Mouse (Mus musculus) gastrocnemius, adult 2 months (tissue): ENCODE measurements around the gene Gfpt1. TPM values are rescaled to one million over a fixed set of nuclear protein-coding genes. Genes with fewer than 3 reads are reported as not detected.

Source experiments
- DNase-seq: peaks from one replicate; pipeline ENCODE4 v3.0.0; 2022
- H3K27ac ChIP-seq: fragments of 200-600 bp; 2 replicates; pipeline ENCODE4 v1.8.1; 2022; ENCODE audit warnings: mild to moderate bottlenecking
- H3K4me3 ChIP-seq: fragments of 200-600 bp; 2 replicates; pipeline ENCODE4 v1.8.1; 2022; ENCODE audit warnings: mild to moderate bottlenecking, moderate library complexity
- CTCF ChIP-seq: fragments of 200-600 bp; IDR thresholded peaks from 2 replicates; pipeline ENCODE4 v1.8.1; 2022; ENCODE audit warnings: antibody characterized with exemption, mild to moderate bottlenecking, moderate library complexity
- intact Hi-C: fragments of 180-260 bp; cut with DNase I; formaldehyde crosslinking; loops from one replicate; pipeline ENCODE4 v1.15.1; 2025
- long read RNA-seq, 2 experiments: library from polyadenylated mRNA; stranded (forward); transcript quantifications; one replicate each; pipeline ENCODE4 v2.0.0; 2021
- total RNA-seq, 2 experiments: library from RNA; stranded (reverse); gene quantifications; 2 replicates each; pipeline ENCODE4 v1.2.3; 2021

The Gfpt1 gene
- total RNA-seq = 10 to 100 TPM; 31.0 to 35.8 TPM
- long read RNA-seq, experiment 1, full-length matches to known transcripts = 20 of 22 reads
- long read RNA-seq, experiment 1, partial matches to known transcripts = 0 of 22 reads
- long read RNA-seq, experiment 1, other reads (novel, unspliced or antisense) = 2 of 22 reads
- long read RNA-seq, experiment 2, full-length matches to known transcripts = 23 of 26 reads
- long read RNA-seq, experiment 2, partial matches to known transcripts = 1 of 26 reads
- long read RNA-seq, experiment 2, other reads (novel, unspliced or antisense) = 2 of 26 reads

DNA sequence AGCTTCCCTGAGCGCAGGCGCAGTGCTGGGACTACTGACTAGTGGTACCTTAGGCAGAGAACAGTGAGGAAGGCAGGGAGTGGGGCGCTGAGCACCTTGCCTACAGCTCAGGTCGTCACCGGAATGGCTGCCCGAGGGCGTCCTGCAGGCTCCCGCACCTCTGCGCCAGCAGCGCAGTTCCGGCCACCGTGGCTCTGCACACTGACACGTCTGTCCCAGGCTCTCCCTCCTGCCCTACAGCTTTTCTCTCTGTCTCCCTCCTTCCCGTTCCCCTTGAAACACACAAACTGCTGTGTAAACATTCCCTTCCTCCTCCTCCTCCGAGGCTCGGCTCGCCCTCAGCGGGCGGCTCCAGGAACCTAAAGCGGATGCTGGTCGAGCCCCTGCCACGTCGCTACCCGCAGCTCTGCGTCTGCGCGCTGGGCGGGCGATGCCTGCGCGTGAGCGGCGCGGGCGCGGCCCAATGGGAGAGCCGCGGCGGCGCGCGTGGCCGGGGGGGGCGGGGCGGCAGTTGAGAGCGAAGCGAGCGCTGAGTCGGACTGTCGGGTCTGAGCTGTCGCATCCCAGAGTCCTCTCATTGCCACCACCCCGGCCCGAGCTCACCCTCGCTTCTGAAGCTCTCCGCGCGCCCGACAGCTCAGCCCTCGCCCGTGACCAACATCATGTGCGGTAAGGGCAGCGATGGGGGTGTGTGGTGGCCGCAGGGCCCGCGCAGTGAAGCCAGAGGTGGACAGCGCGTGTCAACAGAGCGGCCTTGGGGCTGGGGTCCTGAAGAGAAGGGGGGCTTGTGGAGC is at the start of gene Gfpt1:
Gene Gfpt1 (plus strand): TSS at position 510 of the 794 bp plus-strand sequence.
- no peak for TF ChIP-seq CTCF
- Histone ChIP-seq H3K4me3 (peak within 1 kb of the TSS; percentile 99), H3K27ac (peak within 1 kb of the TSS; percentile 93)
- DNase-seq = peak; percentile 98
- intact Hi-C loops = no loop called here

GRCm38 (mm10) chr6:86994254-86994653 is 48.4 kb upstream of the Gfpt1 start:
- Histone ChIP-seq H3K27ac (no peak overlapping the region), H3K4me3 (no peak overlapping the region)
- no peak for DNase-seq
- no peak for TF ChIP-seq CTCF
- intact Hi-C loops = no loop called here

DNA sequence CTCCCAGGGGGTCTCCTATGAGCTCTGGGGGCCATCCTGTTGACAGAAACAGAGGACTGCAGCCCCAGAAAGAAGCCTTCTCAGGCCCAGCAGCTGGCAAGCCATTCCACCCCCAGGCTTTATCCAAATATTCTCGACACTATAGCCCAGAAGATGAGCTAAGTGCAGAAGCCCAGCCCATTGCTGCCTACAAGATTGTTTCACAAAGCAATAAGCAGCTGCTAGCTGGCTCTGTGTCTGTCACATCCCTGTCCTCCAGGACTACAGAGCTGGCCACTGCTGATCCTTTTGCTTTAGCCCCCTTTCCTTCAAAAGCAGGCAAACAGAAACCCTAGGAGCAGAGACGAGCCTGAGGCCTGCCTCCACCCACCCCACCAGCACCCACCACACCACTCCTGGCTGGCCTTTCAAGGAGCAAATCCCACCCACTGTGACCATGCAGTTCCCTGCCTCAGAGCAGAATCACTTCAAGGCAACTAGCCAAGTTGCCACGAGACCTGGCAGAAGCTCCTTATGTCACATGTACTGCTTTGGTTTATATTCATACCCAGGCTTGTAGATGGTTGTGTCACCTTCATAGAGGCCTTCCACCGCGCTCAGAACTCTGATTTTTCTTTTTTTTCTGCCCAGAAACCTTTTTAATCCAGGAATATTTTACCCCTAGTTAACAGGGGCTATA is 45.9 kb upstream of the Gfpt1 start:
- no peak for TF ChIP-seq CTCF
- Histone ChIP-seq H3K27ac (no peak overlapping the region; the same call in 1 of the 2 replicates), H3K4me3 (no peak overlapping the region)
- intact Hi-C loops = no loop called here
- DNase-seq = no peak

DNA sequence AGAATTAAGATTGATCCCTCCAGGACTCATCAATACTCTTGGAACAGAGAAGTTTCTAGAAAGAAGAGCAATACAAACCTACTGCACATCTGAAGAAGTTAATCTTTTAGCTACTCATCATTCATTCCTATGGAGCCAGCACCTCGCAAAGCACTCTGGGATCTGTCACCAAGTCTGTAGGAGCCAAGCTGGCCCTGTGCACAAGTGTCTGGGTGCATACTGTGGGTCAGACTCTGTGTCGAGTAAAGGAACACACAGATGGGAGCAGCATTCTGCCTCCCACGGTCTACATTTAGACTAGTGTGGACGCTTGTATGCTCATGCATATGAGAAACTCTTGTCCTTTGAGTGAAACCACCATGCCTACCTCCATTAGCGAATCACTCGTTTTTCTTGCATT is 45.3 kb upstream of the Gfpt1 start:
- intact Hi-C loops = no loop called here
- TF ChIP-seq CTCF = no peak
- Histone ChIP-seq H3K27ac (no peak overlapping the region), H3K4me3 (no peak overlapping the region)
- DNase-seq = no peak

- Histone ChIP-seq H3K4me3 (no peak overlapping the region; the same call in 1 of the 2 replicates), H3K27ac (peak overlapping the region; percentile 84)
- intact Hi-C loops = loop anchor here (5.0 kb wide), 1 partner anchor 190 kb away; no protein-coding TSS in a partner anchor
- TF ChIP-seq CTCF = no peak
- no peak for DNase-seq
These were observed 40.7 kb upstream of the Gfpt1 start for GRCm38 (mm10) chr6:87001995-87002394.

DNA sequence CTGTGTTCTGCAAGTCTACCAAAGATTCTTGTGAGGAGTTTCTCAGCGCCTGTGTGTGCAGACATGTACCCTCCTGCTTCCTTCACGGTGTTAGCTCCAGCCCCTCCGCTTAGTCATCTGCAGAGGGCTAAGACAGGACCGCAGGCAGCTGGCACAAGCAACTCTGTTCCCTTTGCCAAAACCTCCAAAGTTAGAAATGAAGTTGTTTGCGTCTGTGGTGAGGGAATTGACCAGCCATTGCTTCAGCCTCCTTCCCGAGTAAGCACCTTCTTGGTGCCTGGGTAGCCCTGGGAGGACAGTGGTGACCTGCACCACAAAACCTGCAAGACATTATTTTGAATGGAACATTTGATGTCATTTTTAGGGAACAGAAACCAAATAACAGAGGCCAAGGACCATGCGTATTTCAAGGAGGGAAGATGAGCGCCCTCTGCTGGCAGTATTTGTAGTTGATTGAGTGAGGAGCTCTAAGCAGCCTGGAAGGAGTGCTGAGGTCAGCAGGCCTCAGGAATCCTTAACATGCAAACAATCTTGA is 40.1 kb upstream of the Gfpt1 start:
- Histone ChIP-seq H3K27ac (peak overlapping the region; percentile 84), H3K4me3 (peak overlapping the region; percentile 67)
- TF ChIP-seq CTCF = peak; percentile 87
- intact Hi-C loops = loop anchor here (5.0 kb wide), 1 partner anchor 190 kb away; no protein-coding TSS in a partner anchor
- DNase-seq = peak; percentile 89

DNA sequence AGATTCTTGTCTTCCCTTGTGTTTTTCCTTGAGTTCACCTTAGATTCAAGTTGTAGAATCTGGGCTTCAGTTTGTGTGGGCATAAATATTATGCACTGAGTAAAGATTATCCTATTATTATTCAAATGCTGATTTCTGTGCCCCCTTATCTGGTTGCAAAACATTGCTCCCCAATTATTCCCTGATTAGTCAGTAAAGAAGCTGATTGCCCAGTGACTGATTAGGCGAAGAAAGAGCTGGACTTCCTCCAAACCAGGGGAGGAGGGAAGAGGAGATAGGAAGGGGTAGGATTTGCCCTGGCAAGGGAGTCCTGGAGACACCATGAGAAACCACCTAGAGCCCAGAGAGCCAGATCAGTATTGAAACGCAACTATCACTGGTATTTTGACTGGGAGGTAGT is 38.5 kb upstream of the Gfpt1 start:
- DNase-seq = no peak
- no peak for TF ChIP-seq CTCF
- intact Hi-C loops = loop anchor here (5.0 kb wide), 1 partner anchor 192 kb away; no protein-coding TSS in a partner anchor
- no peak overlapping the region for H3K27ac ChIP-seq
- H3K4me3 ChIP-seq = no peak overlapping the region

GRCm38 (mm10) chr6:87005577-87005976 is 37.1 kb upstream of the Gfpt1 start:
- DNase-seq = no peak
- no peak for TF ChIP-seq CTCF
- H3K27ac ChIP-seq = no peak overlapping the region
- intact Hi-C loops = no loop called here
- H3K4me3 ChIP-seq = no peak overlapping the region

DNA sequence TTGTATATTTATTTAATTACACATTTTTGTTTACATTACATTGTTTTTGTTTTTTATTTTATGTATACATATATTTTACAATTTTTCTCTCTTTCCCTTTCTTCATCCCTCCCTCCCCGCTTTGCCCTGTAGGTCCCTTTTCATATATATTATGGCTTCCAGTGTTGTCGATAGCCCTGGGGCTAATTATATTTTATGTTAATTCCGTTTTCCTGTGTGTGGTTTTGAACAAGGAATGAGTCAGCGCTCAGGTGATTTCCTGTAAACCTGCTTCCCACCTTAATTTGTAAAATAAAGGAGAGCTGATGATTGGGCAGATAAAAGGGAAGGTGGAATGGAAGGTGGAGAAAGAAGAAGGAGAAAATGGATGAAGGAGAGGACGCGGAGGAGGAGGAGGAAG is 33.8 kb upstream of the Gfpt1 start, which contains the start of gene Nfu1:
Gene Nfu1 (plus strand): TSS at position 350 of the 400 bp plus-strand sequence.
- H3K4me3 ChIP-seq = peak within 1 kb of the TSS; percentile 71
- intact Hi-C loops = no loop called here
- H3K27ac ChIP-seq = peak within 1 kb of the TSS; percentile 92
- no peak for TF ChIP-seq CTCF
- no peak for DNase-seq

GRCm38 (mm10) chr6:87009692-87010328 is 32.8 kb upstream of the Gfpt1 start:
- intact Hi-C loops = no loop called here

DNA sequence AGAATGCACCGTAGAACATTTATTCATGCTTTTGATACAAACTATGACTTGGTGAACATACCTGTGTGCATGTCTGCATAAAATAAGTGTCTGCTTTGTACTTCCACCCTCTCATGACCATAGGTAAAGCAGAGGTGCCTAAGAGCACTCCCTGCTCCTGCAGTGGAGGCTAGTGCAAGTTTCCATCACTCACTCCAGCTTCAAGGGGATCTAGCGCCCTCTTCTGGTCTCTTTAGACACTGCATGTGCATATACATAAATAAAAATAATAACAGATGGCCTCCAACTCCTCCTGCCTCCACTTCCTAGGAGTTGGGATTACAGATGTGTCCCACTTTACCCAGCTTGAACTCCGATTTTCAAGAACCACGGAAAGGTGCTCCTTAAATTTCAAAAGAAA is 25.7 kb upstream of the Gfpt1 start:
- Histone ChIP-seq H3K27ac (no peak overlapping the region), H3K4me3 (no peak overlapping the region)
- intact Hi-C loops = no loop called here
- DNase-seq = peak; percentile 35
- peak; percentile 62 for TF ChIP-seq CTCF

More at GRCm38 (mm10) chr6:87009692-87010328, 32.8 kb upstream of the Gfpt1 start:
- Histone ChIP-seq H3K27ac (peak overlapping the region; percentile 92), H3K4me3 (peak overlapping the region; percentile 71)
- no peak for TF ChIP-seq CTCF
- peak; percentile 97 for DNase-seq

DNA sequence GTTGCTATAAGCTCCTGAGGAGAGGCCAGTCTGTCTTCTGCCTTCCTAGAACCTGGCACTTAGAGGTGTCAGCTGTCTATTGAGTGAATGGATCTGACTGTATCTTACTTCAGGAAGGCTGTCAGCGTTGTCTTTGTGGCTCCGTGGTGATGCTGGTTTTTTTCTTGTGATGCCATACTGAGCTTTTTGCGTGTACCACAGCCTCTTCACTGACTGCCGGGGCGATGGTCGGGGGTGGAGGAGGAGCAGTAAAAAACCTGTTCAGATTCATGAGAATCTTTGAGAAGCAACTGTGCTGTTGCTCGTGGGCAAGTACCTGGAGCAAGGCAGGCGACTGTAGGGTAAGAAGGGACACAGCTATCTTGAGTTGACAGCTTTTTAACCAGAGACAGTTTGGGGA is 23.8 kb upstream of the Gfpt1 start:
- no peak overlapping the region for H3K27ac ChIP-seq
- TF ChIP-seq CTCF = no peak
- intact Hi-C loops = no loop called here
- no peak overlapping the region for H3K4me3 ChIP-seq
- DNase-seq = no peak
